Comparison of ENCODE assay signal across 22 mouse cellular contexts in the genomic region with DNA sequence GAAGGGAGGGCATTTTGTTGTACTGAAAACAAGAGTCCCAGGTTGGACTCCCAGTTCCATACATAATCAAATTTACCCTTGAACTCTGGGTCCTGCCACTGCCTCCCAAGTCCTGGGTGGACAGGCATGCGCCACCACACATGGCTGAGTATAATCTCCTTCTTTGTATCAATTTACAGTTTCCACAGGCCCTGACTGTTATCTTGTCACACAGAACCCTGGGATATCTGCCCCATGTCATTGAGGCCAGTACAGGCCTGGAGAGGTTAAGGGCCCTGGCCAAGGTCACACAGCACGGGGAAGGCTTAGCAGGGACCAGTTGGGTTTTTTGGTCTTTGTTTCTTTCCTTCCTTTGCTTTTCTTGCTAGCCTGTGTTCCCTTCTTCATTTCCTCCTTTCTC. TPM values are rescaled to one million over a fixed set of nuclear protein-coding genes. Genes with fewer than 3 reads are reported as not detected.
A peak's percentile ranks its signal among the peaks of the same experiment; 100 is the strongest.
DNase-seq lines count a peak whose midpoint lies in the region; ATAC-seq and TF ChIP-seq lines count a peak whose summit lies in the region.
"Had no signal": no experiment of that assay in that cellular context is flagged by ENCODE, and none has a peak within 500 bp of the region (broad histone marks: within the 10 kb centered on the region; RNA-seq: fewer than 3 reads in every experiment).

No protein-coding gene starts in this region.

- TF ChIP-seq CTCF in liver, postnatal 0 days (IDR thresholded peaks at IDR 0.05; ENCODE audit: low read depth): no peak

- TF ChIP-seq EP300 in liver, postnatal 0 days (IDR thresholded peaks at IDR 0.05; ENCODE audit: low read depth): no peak

- H3K4me3 ChIP-seq in liver, postnatal 0 days (ENCODE audit: low read depth, low read length): no peak overlapping the region
- no peak overlapping the region for H3K4me3 ChIP-seq in liver, embryonic 11.5 days (ENCODE audit: low read depth, low read length)
- no peak overlapping the region for H3K4me3 ChIP-seq in liver, embryonic 15.5 days (replicated peaks)
- no peak overlapping the region for H3K4me3 ChIP-seq in kidney, embryonic 16.5 days (ENCODE audit: low read length)
- H3K4me3 ChIP-seq: embryonic facial prominence, embryonic 12.5 days; forebrain, embryonic 10.5 days; heart, embryonic 10.5 days; hindbrain, embryonic 13.5 days had no signal

- H3K27ac ChIP-seq in liver, postnatal 0 days (ENCODE audit: low read depth): no peak overlapping the region
- peak overlapping the region; percentile 43; the same call in 1 of the 2 replicates for H3K27ac ChIP-seq in liver, embryonic 11.5 days (ENCODE audit: low read depth, low read length)
- H3K27ac ChIP-seq in liver, embryonic 15.5 days (replicated peaks): peak overlapping the region; percentile 61
- no peak overlapping the region for H3K27ac ChIP-seq in kidney, embryonic 16.5 days (ENCODE audit: low read length)
- H3K27ac ChIP-seq: embryonic facial prominence, embryonic 12.5 days; forebrain, embryonic 10.5 days; heart, embryonic 10.5 days; hindbrain, embryonic 13.5 days had no signal

- H3K9me3 ChIP-seq in liver, postnatal 0 days (ENCODE audit: low read length): no peaks in the 10 kb centered on the region
- no peaks in the 10 kb centered on the region for H3K9me3 ChIP-seq in liver, embryonic 11.5 days (ENCODE audit: control insufficient read depth, low read length)
- no peaks in the 10 kb centered on the region for H3K9me3 ChIP-seq in liver, embryonic 15.5 days (replicated peaks)
- H3K9me3 ChIP-seq in kidney, embryonic 16.5 days (ENCODE audit: low read length): no peaks in the 10 kb centered on the region
- H3K9me3 ChIP-seq: embryonic facial prominence, embryonic 12.5 days; forebrain, embryonic 10.5 days; G1E; heart, embryonic 10.5 days; hindbrain, embryonic 13.5 days had no signal

- no peak overlapping the region for H3K9ac ChIP-seq in liver, postnatal 0 days (replicated peaks)
- H3K9ac ChIP-seq in liver, embryonic 11.5 days (ENCODE audit: low read depth, low read length): peak overlapping the region; percentile 40; the same call in 1 of the 2 replicates
- no peak overlapping the region; the same call in 1 of the 2 replicates for H3K9ac ChIP-seq in liver, embryonic 15.5 days
- H3K9ac ChIP-seq in kidney, embryonic 16.5 days (replicated peaks; ENCODE audit: low read length): no peak overlapping the region
- H3K9ac ChIP-seq: embryonic facial prominence, embryonic 12.5 days; hindbrain, embryonic 13.5 days had no signal

- ATAC-seq in liver, postnatal 0 days: no peak
- ATAC-seq in liver, embryonic 11.5 days (replicated peaks; ENCODE audit: low FRiP score): peak; percentile 34; the same call in 1 of the 2 replicates
- ATAC-seq in liver, embryonic 15.5 days (ENCODE audit: insufficient read depth): peak; percentile 29
- ATAC-seq in kidney, embryonic 16.5 days (ENCODE audit: low FRiP score, low TSS enrichment): no peak
- ATAC-seq: CD4-positive, CD25-positive, alpha-beta regulatory T cell, adult 4 months; forebrain, embryonic 14.5 days had no signal

- DNase-seq in liver: peak; percentile 62
- DNase-seq in liver, postnatal 0 days: no peak
- no peak for DNase-seq in liver, embryonic 11.5 days (ENCODE audit: low spot score)
- DNase-seq in spleen, postnatal 36 days (ENCODE audit: low spot score in 2 of 2): no peak
- DNase-seq in kidney, adult 9 months: no peak
- DNase-seq: adrenal gland, postnatal 10 days; B cell, adult 2 months; cerebellum, adult 11 months; cerebellum, adult 8-10 months; cerebellum, postnatal 25 days; gastrocnemius, postnatal 10 days; heart, adult 18-20 months; heart, postnatal 10 days had no signal

- H3K4me2 ChIP-seq in liver, postnatal 0 days (ENCODE audit: low read depth, low read length): no peak overlapping the region
- H3K4me2 ChIP-seq in liver, embryonic 11.5 days: no peak overlapping the region
- H3K4me2 ChIP-seq in liver, embryonic 15.5 days: peak overlapping the region; percentile 33
- no peak overlapping the region for H3K4me2 ChIP-seq in kidney, embryonic 16.5 days (replicated peaks; ENCODE audit: low read depth, low read length)
- H3K4me2 ChIP-seq: embryonic facial prominence, embryonic 12.5 days; hindbrain, embryonic 13.5 days had no signal

- H3K4me1 ChIP-seq in liver, postnatal 0 days (ENCODE audit: insufficient read depth): peaks cover 12% of the 10 kb centered on the region
- H3K4me1 ChIP-seq in liver, embryonic 11.5 days (replicated peaks; ENCODE audit: control insufficient read depth, insufficient read depth, low read length): peaks cover 16% of the 10 kb centered on the region
- H3K4me1 ChIP-seq in liver, embryonic 15.5 days (replicated peaks): peaks cover 56% of the 10 kb centered on the region
- H3K4me1 ChIP-seq in kidney, embryonic 16.5 days (ENCODE audit: insufficient read depth, low read length): peaks cover 7% of the 10 kb centered on the region

- WGBS in liver, postnatal 0 days (ENCODE audit: insufficient replicate concordance): 43% methylated on average over 2 of the region's 2 CpGs
- WGBS in liver, embryonic 11.5 days: 52% methylated on average over 2 of the region's 2 CpGs
- 17% methylated on average over 2 of the region's 2 CpGs for WGBS in liver, embryonic 15.5 days (ENCODE audit: insufficient replicate concordance)
- WGBS in kidney, embryonic 16.5 days: 56% methylated on average over 2 of the region's 2 CpGs

- no peaks in the 10 kb centered on the region for H3K27me3 ChIP-seq in liver, postnatal 0 days (ENCODE audit: insufficient read depth, low read length)
- no peaks in the 10 kb centered on the region for H3K27me3 ChIP-seq in liver, embryonic 11.5 days (replicated peaks; ENCODE audit: control insufficient read depth, insufficient read depth, low read length)
- H3K27me3 ChIP-seq in liver, embryonic 15.5 days: no peaks in the 10 kb centered on the region
- no peaks in the 10 kb centered on the region for H3K27me3 ChIP-seq in kidney, embryonic 16.5 days (ENCODE audit: insufficient read depth, low read length)
- H3K27me3 ChIP-seq: embryonic facial prominence, embryonic 12.5 days; hindbrain, embryonic 13.5 days had no signal

- H3K36me3 ChIP-seq in liver, postnatal 0 days (replicated peaks; ENCODE audit: insufficient read depth, low read length): peaks cover 33% of the 10 kb centered on the region
- H3K36me3 ChIP-seq in liver, embryonic 11.5 days (ENCODE audit: control insufficient read depth, insufficient read depth, low read length): peaks cover 25% of the 10 kb centered on the region
- H3K36me3 ChIP-seq in liver, embryonic 15.5 days (replicated peaks): peaks cover 54% of the 10 kb centered on the region
- peaks cover 50% of the 10 kb centered on the region for H3K36me3 ChIP-seq in kidney, embryonic 16.5 days (ENCODE audit: insufficient read depth, low read length)

RNA-seq across cellular contexts. Expression of gene Samd1, which starts 5.0 kb away (rescaled TPM):
- 3.5 and 3.8 TPM in 2 replicates for polyA plus RNA-seq in liver, postnatal 0 days (2015; fragmentation: Nextera tagmentation; extraction: Ambion mirVana)
- polyA plus RNA-seq in liver, embryonic 11.5 days (2014; fragmentation: Nextera tagmentation; extraction: Ambion mirVana): 13.4 and 17.6 TPM in 2 replicates
- 5.8 and 6.9 TPM in 2 replicates for polyA plus RNA-seq in liver, embryonic 15.5 days (2015; fragmentation: Nextera tagmentation; extraction: Ambion mirVana)
- 9.4 and 11.6 TPM in 2 replicates for polyA plus RNA-seq in kidney, embryonic 16.5 days (2015; fragmentation: Nextera tagmentation; extraction: Ambion mirVana)

RNA-seq across cellular contexts. Expression of gene 1700067K01Rik, which starts 8.8 kb away (rescaled TPM):
- polyA plus RNA-seq in liver, postnatal 0 days (2015; fragmentation: Nextera tagmentation; extraction: Ambion mirVana): 0.87 and 0.99 TPM in 2 replicates
- 0.29 and 1.5 TPM in 2 replicates for polyA plus RNA-seq in liver, embryonic 11.5 days (2014; fragmentation: Nextera tagmentation; extraction: Ambion mirVana)
- 0.58 and 0.61 TPM in 2 replicates for polyA plus RNA-seq in liver, embryonic 15.5 days (2015; fragmentation: Nextera tagmentation; extraction: Ambion mirVana)
- polyA plus RNA-seq in kidney, embryonic 16.5 days (2015; fragmentation: Nextera tagmentation; extraction: Ambion mirVana): 0.51 and 1.1 TPM in 2 replicates
- polyA plus RNA-seq: CD4-positive, CD25-positive, alpha-beta regulatory T cell, adult 4 months had no signal

RNA-seq across cellular contexts. Expression of gene 2210011C24Rik, which starts 19.5 kb away (rescaled TPM):
- polyA plus RNA-seq in liver, postnatal 0 days (2015; fragmentation: Nextera tagmentation; extraction: Ambion mirVana): 0.40 TPM in 1 of 2 replicates, not detected in the other
- not detected in 2 replicates for polyA plus RNA-seq in liver, embryonic 11.5 days (2014; fragmentation: Nextera tagmentation; extraction: Ambion mirVana)
- polyA plus RNA-seq in liver, embryonic 15.5 days (2015; fragmentation: Nextera tagmentation; extraction: Ambion mirVana): not detected in 2 replicates
- 7.5 and 9.0 TPM in 2 replicates for polyA plus RNA-seq in kidney, embryonic 16.5 days (2015; fragmentation: Nextera tagmentation; extraction: Ambion mirVana)
- polyA plus RNA-seq: CD4-positive, CD25-positive, alpha-beta regulatory T cell, adult 4 months; embryonic facial prominence, embryonic 12.5 days; forebrain, embryonic 14.5 days; G1E had no signal

RNA-seq across cellular contexts. Expression of gene Prkaca, which starts 19.7 kb away (rescaled TPM):
- 28.2 and 33.9 TPM in 2 replicates for polyA plus RNA-seq in liver, postnatal 0 days (2015; fragmentation: Nextera tagmentation; extraction: Ambion mirVana)
- polyA plus RNA-seq in liver, embryonic 11.5 days (2014; fragmentation: Nextera tagmentation; extraction: Ambion mirVana): 96.9 and 99.2 TPM in 2 replicates
- polyA plus RNA-seq in liver, embryonic 15.5 days (2015; fragmentation: Nextera tagmentation; extraction: Ambion mirVana): 51.2 and 51.5 TPM in 2 replicates
- 105 and 143 TPM in 2 replicates for polyA plus RNA-seq in kidney, embryonic 16.5 days (2015; fragmentation: Nextera tagmentation; extraction: Ambion mirVana)

RNA-seq across cellular contexts. Expression of gene Palm3, which starts 28.8 kb away (rescaled TPM):
- polyA plus RNA-seq in liver, postnatal 0 days (2015; fragmentation: Nextera tagmentation; extraction: Ambion mirVana): 0.04 TPM in 1 of 2 replicates, not detected in the other
- polyA plus RNA-seq in liver, embryonic 11.5 days (2014; fragmentation: Nextera tagmentation; extraction: Ambion mirVana): 0.66 and 1.2 TPM in 2 replicates
- 0.15 and 0.23 TPM in 2 replicates for polyA plus RNA-seq in liver, embryonic 15.5 days (2015; fragmentation: Nextera tagmentation; extraction: Ambion mirVana)
- polyA plus RNA-seq in kidney, embryonic 16.5 days (2015; fragmentation: Nextera tagmentation; extraction: Ambion mirVana): 15.5 and 16.7 TPM in 2 replicates

Comparison
In these comparisons a context has a peak if more than half of its experiments do, and no peak if none do; other contexts are left out.
1. ATAC-seq: peak in liver, embryonic 11.5 days (single experiment) and liver, embryonic 15.5 days (single experiment); none in liver, postnatal 0 days (single experiment) and kidney, embryonic 16.5 days (single experiment).
2. H3K27ac ChIP-seq: peak in liver, embryonic 11.5 days (single experiment) and liver, embryonic 15.5 days (single experiment); none in liver, postnatal 0 days (single experiment) and kidney, embryonic 16.5 days (single experiment).